Mouse (Mus musculus) kidney, embryonic 14.5 days (tissue): ENCODE measurements at regions not wholly inside any gene's neighbourhood (a gene's known extent, or its start where the extent isn't known, plus 50 kb on each side); places are given as distances from the start of the nearest gene placed in this dataset.

ENCODE experiments used
- ATAC-seq: fragments of 200-750 bp; cut with Nextera tagmentation; 2 replicates; pipeline ENCODE4 v1.8.0; 2017; ENCODE audit warnings: moderate number of reproducible peaks, mild to moderate bottlenecking, moderate TSS enrichment, moderate library complexity; ENCODE audit not compliant: low FRiP score, low TSS enrichment
- H3K27ac ChIP-seq: fragments of 300-500 bp; sonication (generic); 2 replicates; pipeline ENCODE4 v1.5.1; 2014; ENCODE audit warnings: low read depth, mild to moderate bottlenecking, low read length, moderate library complexity, mixed read lengths
- H3K27me3 ChIP-seq: fragments of 300-500 bp; sonication (generic); 2 replicates; pipeline ENCODE4 v1.6.1; 2014; ENCODE audit warnings: mild to moderate bottlenecking, low read length; ENCODE audit not compliant: control insufficient read depth, insufficient read depth
- H3K36me3 ChIP-seq: fragments of 300-500 bp; sonication (generic); 2 replicates; pipeline ENCODE4 v1.6.1; 2014; ENCODE audit warnings: low read length, mixed read lengths; ENCODE audit not compliant: control insufficient read depth, insufficient read depth
- H3K4me1 ChIP-seq: fragments of 300-500 bp; sonication (generic); 2 replicates; pipeline ENCODE4 v1.6.1; 2014; ENCODE audit warnings: low read length, mixed read lengths; ENCODE audit not compliant: control insufficient read depth, insufficient read depth
- H3K4me2 ChIP-seq: fragments of 300-500 bp; sonication (generic); replicated peaks from 2 replicates; pipeline ENCODE4 v1.6.1; 2014; ENCODE audit warnings: low read depth, mild to moderate bottlenecking, low read length
- H3K4me3 ChIP-seq: fragments of 300-500 bp; sonication (generic); 2 replicates; pipeline ENCODE4 v1.5.1; 2014; ENCODE audit warnings: mild to moderate bottlenecking, low read length
- H3K9ac ChIP-seq: fragments of 300-500 bp; sonication (generic); 2 replicates; pipeline ENCODE4 v1.6.1; 2014; ENCODE audit warnings: low read depth, mild to moderate bottlenecking, low read length, moderate library complexity
- H3K9me3 ChIP-seq: fragments of 300-500 bp; sonication (generic); 2 replicates; pipeline ENCODE4 v1.6.1; 2016; ENCODE audit warnings: low read length; ENCODE audit not compliant: control insufficient read depth
- WGBS: fragments of 180-500 bp; shearing (Covaris S2); extraction: QIAGEN DNeasy Blood & Tissue Kit; methylation state at CpG from one replicate; pipeline ENCODE4 v1.1.7; 2014; 5-methylcytosine and 5-hydroxymethylcytosine counted together

GRCm38 (mm10) chr13:44024612-44025011, 240.0 kb downstream of the Cd83 start:
- H3K27me3 ChIP-seq: no peaks in the 10 kb centered on the region
- no peak overlapping the region for H3K4me3 ChIP-seq
- H3K27ac ChIP-seq: no peak overlapping the region; the same call in 1 of the 2 replicates
- no peak overlapping the region for H3K4me2 ChIP-seq
- H3K9ac ChIP-seq: no peak overlapping the region
- no peaks in the 10 kb centered on the region for H3K9me3 ChIP-seq
- WGBS: 14% methylated on average over 3 of the region's 3 CpGs
- peak; percentile 66 for ATAC-seq
- H3K4me1 ChIP-seq: peaks cover 11% of the 10 kb centered on the region
- H3K36me3 ChIP-seq: no peaks in the 10 kb centered on the region

- H3K36me3 ChIP-seq: no peaks in the 10 kb centered on the region
- peak overlapping the region; percentile 14; the same call in 1 of the 2 replicates for H3K4me3 ChIP-seq
- H3K27me3 ChIP-seq: no peaks in the 10 kb centered on the region
- peak overlapping the region; percentile 19; the same call in 1 of the 2 replicates for H3K9ac ChIP-seq
- peaks cover 7% of the 10 kb centered on the region for H3K4me1 ChIP-seq
- ATAC-seq: peak; percentile 77
- no peaks in the 10 kb centered on the region for H3K9me3 ChIP-seq
- H3K4me2 ChIP-seq: peak overlapping the region; percentile 18
- H3K27ac ChIP-seq: peak overlapping the region; percentile 61; the same call in 1 of the 2 replicates
- 12% methylated on average over 26 of the region's 26 CpGs for WGBS
Observed at GRCm38 (mm10) chr13:44026321-44027255, 242.0 kb downstream of the Cd83 start.

DNA sequence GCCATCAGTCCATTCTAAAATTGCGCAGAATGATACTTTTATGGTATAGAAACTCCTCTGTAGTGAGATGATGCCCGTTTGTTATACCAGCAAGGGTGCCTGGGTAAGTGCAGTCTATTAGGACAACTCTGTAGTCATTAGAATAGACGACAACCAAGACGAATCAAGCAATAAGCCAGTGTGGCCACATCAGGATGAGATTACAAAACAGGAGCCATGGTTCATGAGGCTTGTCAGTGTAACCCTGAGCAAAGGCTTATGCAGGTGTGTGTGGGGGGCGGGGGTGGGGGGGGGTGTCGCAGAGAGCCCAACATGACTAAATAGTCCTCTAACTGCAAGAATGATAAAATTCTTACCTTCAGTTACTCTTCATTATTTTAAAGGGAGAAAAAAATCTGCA, 243.5 kb downstream of the Cd83 start:
- Histone ChIP-seq H3K4me2 (no peak overlapping the region), H3K9ac (no peak overlapping the region), H3K4me1 (peaks cover 7% of the 10 kb centered on the region), H3K36me3 (no peaks in the 10 kb centered on the region), H3K4me3 (no peak overlapping the region), H3K27me3 (no peaks in the 10 kb centered on the region), H3K27ac (no peak overlapping the region), H3K9me3 (no peaks in the 10 kb centered on the region)
- 62% methylated on average over 6 of the region's 6 CpGs for WGBS
- no peak for ATAC-seq

DNA sequence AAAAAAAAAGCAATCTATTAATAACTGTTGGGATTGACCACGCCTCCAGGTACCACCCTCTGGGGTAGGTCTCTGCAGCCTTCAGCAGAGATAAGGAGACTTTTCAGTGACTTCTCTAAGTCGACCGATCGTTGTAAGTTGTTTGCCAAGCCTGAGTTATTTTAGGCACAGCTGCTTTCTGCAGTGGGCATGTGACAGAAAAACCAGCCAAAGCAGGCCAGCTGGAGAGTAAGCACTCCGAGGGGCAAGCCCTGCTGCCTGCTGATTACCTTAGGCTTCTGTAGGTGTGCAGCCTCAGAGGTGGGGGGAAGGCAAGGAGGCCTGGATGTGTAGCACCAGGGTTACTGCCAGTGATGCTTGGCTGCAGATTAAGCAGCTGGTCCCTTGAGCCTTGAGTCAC, 246.0 kb downstream of the Cd83 start:
- ATAC-seq: no peak
- H3K4me3 ChIP-seq: no peak overlapping the region
- no peaks in the 10 kb centered on the region for H3K36me3 ChIP-seq
- no peak overlapping the region for H3K27ac ChIP-seq
- H3K4me2 ChIP-seq: no peak overlapping the region
- no peaks in the 10 kb centered on the region for H3K27me3 ChIP-seq
- H3K9ac ChIP-seq: no peak overlapping the region
- 84% methylated on average over 5 of the region's 5 CpGs for WGBS
- H3K9me3 ChIP-seq: no peaks in the 10 kb centered on the region
- peaks cover 7% of the 10 kb centered on the region for H3K4me1 ChIP-seq

GRCm38 (mm10) chr13:44037774-44038294, 253.3 kb downstream of the Cd83 start:
- Histone ChIP-seq H3K27ac (no peak overlapping the region; the same call in 1 of the 2 replicates), H3K9ac (no peak overlapping the region), H3K27me3 (no peaks in the 10 kb centered on the region), H3K9me3 (no peaks in the 10 kb centered on the region), H3K4me1 (peaks cover 11% of the 10 kb centered on the region; the same call in 1 of the 2 replicates), H3K4me3 (no peak overlapping the region), H3K36me3 (no peaks in the 10 kb centered on the region), H3K4me2 (no peak overlapping the region)
- peak; percentile 72 for ATAC-seq
- WGBS: 24% methylated on average over 8 of the region's 8 CpGs

GRCm38 (mm10) chr13:44038322-44038721, 253.7 kb downstream of the Cd83 start:
- 18% methylated on average over 7 of the region's 7 CpGs for WGBS
- peaks cover 15% of the 10 kb centered on the region for H3K4me1 ChIP-seq
- no peaks in the 10 kb centered on the region for H3K9me3 ChIP-seq
- H3K27me3 ChIP-seq: no peaks in the 10 kb centered on the region
- no peak overlapping the region for H3K4me2 ChIP-seq
- H3K27ac ChIP-seq: peak overlapping the region; percentile 47; the same call in 1 of the 2 replicates
- peak; percentile 87 for ATAC-seq
- no peak overlapping the region for H3K9ac ChIP-seq
- no peak overlapping the region for H3K4me3 ChIP-seq
- no peaks in the 10 kb centered on the region for H3K36me3 ChIP-seq

GRCm38 (mm10) chr13:44040640-44041039, 256.1 kb downstream of the Cd83 start:
- H3K4me1 ChIP-seq: peaks cover 22% of the 10 kb centered on the region
- no peaks in the 10 kb centered on the region for H3K36me3 ChIP-seq
- 22% methylated on average over 7 of the region's 7 CpGs for WGBS
- no peak overlapping the region for H3K9ac ChIP-seq
- no peak for ATAC-seq
- H3K27ac ChIP-seq: no peak overlapping the region
- no peak overlapping the region for H3K4me2 ChIP-seq
- no peaks in the 10 kb centered on the region for H3K27me3 ChIP-seq
- no peaks in the 10 kb centered on the region for H3K9me3 ChIP-seq
- H3K4me3 ChIP-seq: no peak overlapping the region

DNA sequence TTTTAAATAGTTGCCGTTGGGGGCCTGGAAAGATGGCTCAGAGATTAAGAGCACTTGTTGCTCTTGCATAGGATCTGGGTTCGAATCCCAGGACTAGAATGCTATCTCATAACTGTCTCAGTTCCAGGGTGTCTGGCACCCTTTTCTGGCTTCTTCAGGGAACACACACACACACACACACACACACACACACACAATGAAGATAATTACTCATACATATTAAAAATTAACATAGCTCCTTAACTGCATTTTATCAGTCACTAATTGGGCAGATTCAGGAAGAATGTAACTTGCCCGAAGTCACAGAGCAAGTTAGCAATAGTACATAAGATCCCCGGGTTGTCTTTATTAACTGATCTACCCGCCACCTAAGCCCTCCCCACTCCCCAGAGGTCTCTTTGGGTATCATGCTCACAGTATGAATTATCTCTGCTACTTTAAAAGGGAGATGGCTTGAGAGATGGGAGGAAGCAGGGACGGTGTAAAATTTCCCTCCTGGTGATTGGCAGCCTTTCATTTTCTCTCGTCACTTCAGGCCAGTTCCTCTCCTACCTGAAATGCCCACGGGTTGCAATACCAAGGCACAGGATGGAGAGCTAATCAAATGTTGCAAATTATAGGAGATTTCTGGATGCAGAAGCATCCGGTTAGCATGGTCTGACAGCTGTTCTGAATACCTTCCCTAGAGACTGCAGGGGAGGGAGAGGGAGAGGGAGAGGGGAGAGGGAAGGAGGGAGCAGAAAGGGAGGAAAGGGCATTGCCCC, 258.3 kb downstream of the Cd83 start:
- Histone ChIP-seq H3K4me1 (peaks cover 22% of the 10 kb centered on the region), H3K36me3 (no peaks in the 10 kb centered on the region), H3K9ac (no peak overlapping the region), H3K27ac (no peak overlapping the region), H3K9me3 (no peaks in the 10 kb centered on the region), H3K27me3 (no peaks in the 10 kb centered on the region), H3K4me3 (no peak overlapping the region), H3K4me2 (no peak overlapping the region)
- ATAC-seq: 0 out of 2 replicates have a peak, but pooled peaks have one; percentile 16
- 38% methylated on average over 9 of the region's 9 CpGs for WGBS
